Mouse (Mus musculus) small intestine, adult 2 months (tissue): Measurements from ENCODE around the gene Pip4k2a.

ENCODE experiments used
- CTCF ChIP-seq: fragments of 200-500 bp; IDR thresholded peaks from 2 replicates; pipeline ENCODE4 v1.5.1; 2012; ENCODE audit warnings: low read depth, mild to moderate bottlenecking, control low read depth, inconsistent platforms, low read length, moderate library complexity, mixed read lengths; ENCODE audit not compliant: insufficient replicate concordance, insufficient read length; ENCODE audit errors: extremely low read depth
- POLR2A ChIP-seq: fragments of 200-500 bp; IDR thresholded peaks from 2 replicates; pipeline ENCODE4 v1.6.1; 2012; ENCODE audit warnings: low read depth, mild to moderate bottlenecking, control low read depth, inconsistent platforms, low read length, moderate library complexity

DNA sequence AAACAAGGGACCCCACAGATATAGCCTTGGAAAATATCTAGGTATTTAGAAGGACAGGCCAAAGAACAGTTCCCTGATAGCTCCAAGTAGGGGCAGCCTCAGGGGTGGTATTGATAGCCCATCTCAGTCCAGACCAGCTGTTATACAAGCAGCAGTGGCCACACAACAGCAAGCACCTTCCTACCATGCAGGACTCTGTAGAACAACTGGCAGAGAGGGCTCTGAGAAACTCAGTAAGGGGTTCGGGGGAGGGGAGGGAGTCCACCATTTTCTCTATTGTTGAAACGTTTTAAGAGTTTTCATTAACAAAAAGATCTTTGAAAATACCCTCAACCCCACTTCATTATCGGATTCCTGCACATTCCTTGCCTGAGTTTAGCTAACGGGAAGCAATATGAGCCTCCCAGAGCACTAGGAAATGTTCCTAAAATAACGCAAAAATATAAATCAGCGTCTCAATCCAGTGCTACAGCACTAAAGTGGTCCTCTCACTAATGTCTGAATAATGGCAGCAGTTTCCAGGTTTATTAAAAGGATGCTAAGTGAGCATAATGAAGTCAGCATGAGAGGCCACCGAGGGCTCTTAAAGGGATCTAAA lies 37.5 kb downstream of the Pip4k2a start:
- TF ChIP-seq POLR2A (no peak), CTCF (no peak)
